Mouse (Mus musculus) limb, embryonic 14.5 days (tissue): ENCODE results near the gene Itk. TPM values are rescaled to one million over a fixed set of nuclear protein-coding genes. Genes with fewer than 3 reads are reported as not detected.

Experiments used
- ATAC-seq: fragments of 200-750 bp; cut with Nextera tagmentation; 2 replicates; pipeline ENCODE4 v1.8.0; 2017; ENCODE audit warnings: low read depth, moderate number of reproducible peaks, moderate TSS enrichment; ENCODE audit not compliant: low FRiP score
- DNase-seq: peaks from one replicate; pipeline ENCODE4 v3.0.0-alpha.2; 2015; ENCODE audit warnings: low spot score
- H3K27ac ChIP-seq: fragments of 300-500 bp; sonication (generic); replicated peaks from 2 replicates; pipeline ENCODE4 v1.5.1; 2014; ENCODE audit warnings: low read depth, mild to moderate bottlenecking, low read length, moderate library complexity, mixed read lengths
- H3K27me3 ChIP-seq: fragments of 300-500 bp; sonication (generic); 2 replicates; pipeline ENCODE4 v1.6.1; 2014; ENCODE audit warnings: low read length, mixed read lengths; ENCODE audit not compliant: control insufficient read depth, insufficient read depth
- H3K36me3 ChIP-seq: fragments of 300-500 bp; sonication (generic); 2 replicates; pipeline ENCODE4 v1.6.1; 2014; ENCODE audit warnings: mild to moderate bottlenecking, low read length, moderate library complexity, mixed read lengths; ENCODE audit not compliant: control insufficient read depth, insufficient read depth
- H3K4me1 ChIP-seq: fragments of 300-500 bp; sonication (generic); 2 replicates; pipeline ENCODE4 v1.6.1; 2014; ENCODE audit warnings: antibody characterized with exemption, low read length, mixed read lengths; ENCODE audit not compliant: control insufficient read depth, insufficient read depth
- H3K4me2 ChIP-seq: fragments of 300-500 bp; sonication (generic); replicated peaks from 2 replicates; pipeline ENCODE4 v1.6.1; 2014; ENCODE audit warnings: low read depth, mild to moderate bottlenecking, low read length, moderate library complexity; ENCODE audit not compliant: severe bottlenecking
- H3K4me3 ChIP-seq: fragments of 300-500 bp; sonication (generic); replicated peaks from 2 replicates; pipeline ENCODE4 v1.5.1; 2014; ENCODE audit warnings: low read length
- H3K9ac ChIP-seq: fragments of 300-500 bp; sonication (generic); 2 replicates; pipeline ENCODE4 v1.6.1; 2014; ENCODE audit warnings: mild to moderate bottlenecking, low read depth, low read length, moderate library complexity; ENCODE audit not compliant: severe bottlenecking
- H3K9me3 ChIP-seq: fragments of 300-500 bp; sonication (generic); 2 replicates; pipeline ENCODE4 v1.6.1; 2016; ENCODE audit warnings: low read length; ENCODE audit not compliant: control insufficient read depth
- POLR2A ChIP-seq: fragments of 200-500 bp; IDR thresholded peaks from 2 replicates; pipeline ENCODE4 v1.8.0; 2012; ENCODE audit warnings: inconsistent platforms, mild to moderate bottlenecking, moderate library complexity, borderline replicate concordance; ENCODE audit not compliant: insufficient read depth, insufficient read length; ENCODE audit errors: extremely low read depth
- WGBS: fragments of 180-500 bp; shearing (Covaris S2); extraction: QIAGEN DNeasy Blood & Tissue Kit; methylation state at CpG from one replicate; pipeline ENCODE4 v1.1.7; 2014; 5-methylcytosine and 5-hydroxymethylcytosine counted together
- polyA plus RNA-seq, 2 experiments: library from polyadenylated mRNA; depleted of rRNA in 1 of 2; stranded (reverse) in 1 of 2; unstranded in 1 of 2; fragments of >200 nt; fragmentation: Nextera tagmentation in 1 of 2; extraction: Ambion mirVana in 1 of 2; gene quantifications; 2 replicates each; pipeline versions ENCODE4 v1.2.1 to v1.2.3; 2012 to 2014

The Itk gene
- polyA plus RNA-seq, 2 experiments = 0.14 to 0.28 TPM

DNA sequence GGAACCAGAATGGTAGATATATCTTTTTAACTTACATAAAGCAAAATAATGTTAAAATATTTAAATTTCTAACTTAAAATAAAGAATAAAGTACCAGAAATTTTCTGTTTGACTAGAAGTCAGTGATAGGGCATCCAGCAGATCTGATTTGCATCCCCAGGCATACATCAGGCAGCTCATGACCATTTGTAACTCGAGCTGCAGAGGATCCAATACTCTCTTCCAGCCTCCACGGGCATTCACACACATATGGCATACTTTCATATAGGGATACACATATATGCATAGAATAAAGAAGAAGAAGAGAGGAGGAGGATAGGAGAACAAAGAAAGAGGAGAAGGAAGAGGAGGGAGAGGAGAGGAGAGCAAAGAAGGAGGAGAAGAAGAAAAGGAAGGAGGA lies 8.6 kb upstream of the Itk start:
- DNase-seq = no peak
- 39% methylated on average over 2 of the region's 2 CpGs for WGBS

DNA sequence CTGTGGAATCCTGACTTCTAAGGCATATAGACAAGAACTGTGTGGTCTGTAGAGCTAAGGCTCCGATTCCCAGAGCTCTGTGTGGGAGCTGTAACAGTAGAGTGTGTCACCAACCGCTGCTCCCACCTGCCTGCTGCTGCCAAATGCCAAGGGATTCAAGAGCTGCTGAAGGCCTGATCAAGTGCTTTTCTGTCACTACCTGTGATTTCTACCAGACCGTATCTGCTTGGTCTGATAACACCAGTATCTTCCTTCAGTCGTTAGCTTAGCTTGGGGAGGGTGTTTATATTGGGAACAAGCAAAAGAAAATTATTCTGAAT lies 7.5 kb upstream of the Itk start:
- no peak overlapping the region for H3K4me3 ChIP-seq
- no peaks in the 10 kb centered on the region for H3K9me3 ChIP-seq
- DNase-seq = no peak
- 83% methylated on average over 4 of the region's 4 CpGs for WGBS
- H3K27me3 ChIP-seq = no peaks in the 10 kb centered on the region
- no peak overlapping the region for H3K9ac ChIP-seq
- TF ChIP-seq POLR2A = no peak
- no peak overlapping the region for H3K4me2 ChIP-seq
- H3K36me3 ChIP-seq = no peaks in the 10 kb centered on the region
- H3K27ac ChIP-seq = no peak overlapping the region
- ATAC-seq = no peak
- no peaks in the 10 kb centered on the region for H3K4me1 ChIP-seq

More for the DNA sequence above, 8.6 kb upstream of the Itk start:
- H3K4me2 ChIP-seq = no peak overlapping the region
- H3K27me3 ChIP-seq = no peaks in the 10 kb centered on the region
- H3K4me3 ChIP-seq = no peak overlapping the region
- no peaks in the 10 kb centered on the region for H3K9me3 ChIP-seq
- H3K9ac ChIP-seq = no peak overlapping the region
- no peaks in the 10 kb centered on the region for H3K36me3 ChIP-seq
- TF ChIP-seq POLR2A = no peak
- H3K27ac ChIP-seq = no peak overlapping the region
- no peak for ATAC-seq
- H3K4me1 ChIP-seq = no peaks in the 10 kb centered on the region

DNA sequence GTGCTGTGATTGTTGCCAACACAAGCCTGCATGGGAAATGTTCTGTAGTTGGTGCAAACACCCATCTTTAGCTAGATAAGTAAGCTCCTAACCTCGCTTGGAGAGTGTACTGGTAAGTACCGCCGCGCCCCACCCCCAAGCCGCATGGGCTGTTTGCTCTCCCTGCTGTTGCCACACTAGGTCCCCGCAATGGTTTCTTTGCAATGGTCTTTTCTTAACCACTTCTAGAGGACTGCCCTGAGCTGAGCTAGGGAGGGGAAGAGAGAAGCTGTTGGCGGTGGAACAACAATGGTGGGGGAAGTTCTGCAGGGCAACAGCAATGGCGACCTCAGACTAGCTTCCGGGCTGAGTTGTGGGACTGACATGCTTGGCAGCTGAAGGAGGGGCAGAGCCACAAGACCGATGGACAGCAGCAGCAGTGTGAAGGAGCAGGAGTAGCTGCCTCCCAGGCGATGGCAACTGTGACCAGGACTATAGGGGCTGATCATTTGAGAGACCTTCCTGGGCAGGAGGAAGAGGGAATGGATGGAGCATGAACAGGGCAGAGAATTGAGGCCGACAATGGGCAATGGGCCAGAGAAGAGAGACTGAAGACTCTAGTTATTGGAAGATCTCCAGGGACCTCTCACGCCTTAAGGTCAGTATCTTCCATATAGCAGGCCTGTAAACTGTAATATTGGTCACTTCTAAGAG lies 7.0 kb upstream of the Itk start, which contains the start of gene Fam71b:
Fam71b (plus strand) TSS at position 393 of the 693 bp plus-strand sequence.
- no peak within 1 kb of the TSS for H3K9ac ChIP-seq
- no peaks in the 10 kb centered on the region for H3K36me3 ChIP-seq
- H3K27me3 ChIP-seq = no peaks in the 10 kb centered on the region
- no peak for TF ChIP-seq POLR2A
- H3K4me3 ChIP-seq = no peak within 1 kb of the TSS
- no peak within 1 kb of the TSS for H3K27ac ChIP-seq
- no peak within 1 kb of the TSS for H3K4me2 ChIP-seq
- no peaks in the 10 kb centered on the region for H3K4me1 ChIP-seq
- H3K9me3 ChIP-seq = no peaks in the 10 kb centered on the region
- DNase-seq (no peak), ATAC-seq (no peak)
- WGBS = 79% methylated on average over 13 of the region's 13 CpGs

GRCm38 (mm10) chr11:46395698-46396097 lies 6.4 kb upstream of the Itk start:
- Histone ChIP-seq H3K9ac (no peak overlapping the region), H3K4me3 (no peak overlapping the region), H3K4me2 (no peak overlapping the region), H3K27me3 (no peaks in the 10 kb centered on the region), H3K9me3 (no peaks in the 10 kb centered on the region), H3K36me3 (no peaks in the 10 kb centered on the region), H3K27ac (no peak overlapping the region), H3K4me1 (no peaks in the 10 kb centered on the region)
- ATAC-seq = no peak
- no peak for DNase-seq
- 91% methylated on average over 2 of the region's 2 CpGs for WGBS
- no peak for TF ChIP-seq POLR2A

DNA sequence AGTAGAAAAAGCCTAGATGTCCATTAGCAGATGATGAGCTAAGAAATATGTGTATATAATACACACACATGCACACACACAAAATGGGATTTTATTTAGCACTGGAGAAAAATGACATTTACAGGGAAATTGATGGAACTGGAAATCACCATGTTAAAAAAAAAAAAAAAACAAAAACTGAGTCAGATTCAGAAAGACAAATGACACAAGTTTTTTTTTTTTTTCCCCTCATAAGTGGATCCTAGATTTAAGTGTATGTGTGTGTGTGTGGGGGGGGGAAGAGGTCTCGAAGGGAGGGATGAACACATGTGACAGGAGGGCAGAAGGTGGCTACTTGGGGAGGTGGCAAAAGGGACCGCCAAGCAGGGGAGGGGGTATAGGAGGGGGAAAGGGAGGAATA lies 5.8 kb upstream of the Itk start:
- no peaks in the 10 kb centered on the region for H3K36me3 ChIP-seq
- no peaks in the 10 kb centered on the region for H3K4me1 ChIP-seq
- WGBS = 78% methylated on average over 2 of the region's 2 CpGs

DNA sequence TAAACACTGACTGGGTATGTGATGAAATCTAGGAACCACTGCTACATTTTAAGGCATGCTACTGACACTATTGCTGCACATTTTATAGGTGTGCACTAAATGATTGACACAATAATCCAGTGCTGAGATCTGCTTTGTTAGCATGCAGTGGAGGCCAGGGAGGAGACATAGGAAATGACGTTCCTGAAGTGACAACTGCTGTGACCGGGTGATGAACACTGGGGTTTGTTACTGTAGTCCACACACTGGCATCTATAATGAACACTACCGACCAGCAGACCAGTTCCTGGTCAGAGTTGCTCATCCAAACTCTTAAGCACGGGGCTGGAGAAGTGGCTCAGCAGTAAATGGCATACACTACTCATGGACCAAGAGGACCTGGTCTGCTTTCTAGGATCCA lies 4.1 kb upstream of the Itk start:
- Histone ChIP-seq H3K36me3 (no peaks in the 10 kb centered on the region), H3K9ac (no peak overlapping the region), H3K9me3 (no peaks in the 10 kb centered on the region), H3K27me3 (no peaks in the 10 kb centered on the region), H3K4me1 (no peaks in the 10 kb centered on the region), H3K27ac (no peak overlapping the region), H3K4me3 (no peak overlapping the region), H3K4me2 (no peak overlapping the region)
- no peak for ATAC-seq
- TF ChIP-seq POLR2A = no peak
- no peak for DNase-seq
- WGBS = 79% methylated on average over 4 of the region's 4 CpGs

More for the DNA sequence above, 5.8 kb upstream of the Itk start:
- Histone ChIP-seq H3K9me3 (no peaks in the 10 kb centered on the region), H3K4me3 (no peak overlapping the region), H3K4me2 (no peak overlapping the region), H3K27ac (no peak overlapping the region), H3K27me3 (no peaks in the 10 kb centered on the region), H3K9ac (no peak overlapping the region)
- TF ChIP-seq POLR2A = no peak
- ATAC-seq = no peak
- no peak for DNase-seq
